Comparison of ENCODE assay signal across 25 mouse cellular contexts in the genomic region with DNA sequence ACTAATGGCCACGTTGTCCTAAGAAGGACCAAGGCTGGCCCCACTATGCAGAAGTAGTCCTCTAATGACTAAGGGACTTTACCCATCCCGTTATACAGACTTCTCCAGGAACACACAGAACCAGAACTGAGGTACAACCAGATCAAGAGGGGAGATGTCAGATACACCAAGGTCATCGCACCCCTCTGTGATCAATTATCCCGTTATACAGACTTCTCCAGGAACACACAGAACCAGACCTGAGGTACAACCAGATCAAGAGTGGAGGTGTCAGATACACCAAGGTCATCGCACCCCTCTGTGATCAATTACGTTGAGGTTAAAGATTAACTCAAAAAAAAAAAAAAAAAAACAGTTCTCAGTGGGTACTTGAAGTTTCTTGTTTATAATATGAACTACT.
"Had no signal": no experiment of that assay in that cellular context is flagged by ENCODE, and none has a peak within 500 bp of the region (broad histone marks: within the 10 kb centered on the region; RNA-seq: fewer than 3 reads in every experiment).

No protein-coding gene starts in this region.

- H3K9me3 ChIP-seq: heart, embryonic 13.5 days; heart, embryonic 15.5 days; hindbrain, embryonic 13.5 days; hindbrain, embryonic 15.5 days; kidney, embryonic 15.5 days; limb, embryonic 13.5 days; limb, embryonic 15.5 days; liver, embryonic 15.5 days had no signal

- ATAC-seq: hindbrain, postnatal 0 days had no signal

- H3K36me3 ChIP-seq: heart, embryonic 13.5 days; heart, embryonic 15.5 days; hindbrain, embryonic 13.5 days; hindbrain, embryonic 15.5 days; kidney, embryonic 15.5 days; limb, embryonic 13.5 days; limb, embryonic 15.5 days; liver, embryonic 15.5 days had no signal

- DNase-seq: forebrain, postnatal 0 days; gastrocnemius, postnatal 14 days; gastrocnemius, postnatal 36 days; heart, adult 11 months; heart, adult 2 months; heart, postnatal 14 days; heart, postnatal 36 days; kidney, adult 11 months; kidney, adult 2 months; kidney, adult 9 months; kidney, postnatal 14 days; kidney, postnatal 36 days; layer of hippocampus, adult 9-11 months; layer of hippocampus, postnatal 36 days; left cerebral cortex, postnatal 4 days had no signal

- H3K27me3 ChIP-seq: heart, embryonic 13.5 days; heart, embryonic 15.5 days; hindbrain, embryonic 13.5 days; hindbrain, embryonic 15.5 days; kidney, embryonic 15.5 days; limb, embryonic 15.5 days; liver, embryonic 15.5 days had no signal

- H3K27ac ChIP-seq: heart, embryonic 13.5 days; heart, embryonic 15.5 days; hindbrain, embryonic 13.5 days; hindbrain, embryonic 15.5 days; hindbrain, postnatal 0 days; kidney, embryonic 15.5 days; kidney, postnatal 0 days; limb, embryonic 13.5 days; limb, embryonic 15.5 days; liver, embryonic 15.5 days had no signal

- H3K9ac ChIP-seq: forebrain, postnatal 0 days; heart, embryonic 15.5 days; hindbrain, embryonic 13.5 days; hindbrain, embryonic 15.5 days; kidney, embryonic 15.5 days; limb, embryonic 13.5 days; limb, embryonic 15.5 days; liver, embryonic 15.5 days had no signal
